Mouse (Mus musculus) subcutaneous adipose tissue, adult 2 months (tissue): Measurements from ENCODE around the gene Erc1. TPM values are rescaled to one million over a fixed set of nuclear protein-coding genes. Genes with fewer than 3 reads are reported as not detected.

Source experiments
- polyA plus RNA-seq: library from polyadenylated mRNA; depleted of rRNA; stranded (reverse); fragments of >200 nt; gene quantifications from 2 replicates; pipeline ENCODE4 v1.2.3, GENCODE M21; 2012; ENCODE audit warnings: low replicate concordance; rRNA removed

Erc1 gene
- 13.8 and 15.2 TPM in 2 replicates for polyA plus RNA-seq

GRCm38 (mm10) chr6:119848034-119848695 is at the start of gene Erc1:
TSS of gene Erc1 (minus strand) at chr6:119848167.

GRCm38 (mm10) chr6:119543803-119544517 is 304.0 kb downstream of the Erc1 start, which contains the start of gene Wnt5b:
TSS of gene Wnt5b (minus strand) at chr6:119544347.

Other genes starting within 250 kb of the Erc1 start
- gene Rad52, start 54.5 kb upstream of the Erc1 start, polyA plus RNA-seq = 25.3 and 46.9 TPM in 2 replicates
- 118 and 160 TPM in 2 replicates for gene Wnk1, start 190.5 kb upstream of the Erc1 start, polyA plus RNA-seq
- gene Ninj2, start 245.2 kb upstream of the Erc1 start, polyA plus RNA-seq = 0.48 TPM in 1 of 2 replicates, not detected in the other